Mouse (Mus musculus): Measurements from ENCODE around the gene Celf6.
A peak's percentile ranks its signal among the peaks of the same experiment; 100 is the strongest.

The Celf6 gene

GRCm38 (mm10) chr9:59577844-59578504 is at the start of gene Celf6:
Celf6 (plus strand) TSS chr9:59577917.
- DNase-seq, result peak; percentile 96

- no peak for DNase-seq
These were observed 49.4 kb upstream of the Celf6 start for GRCm38 (mm10) chr9:59528274-59528673.

GRCm38 (mm10) chr9:59531645-59532044 is 46.1 kb upstream of the Celf6 start:
- no peak for DNase-seq

GRCm38 (mm10) chr9:59533422-59533821 is 44.3 kb upstream of the Celf6 start:
- no peak for DNase-seq

DNA sequence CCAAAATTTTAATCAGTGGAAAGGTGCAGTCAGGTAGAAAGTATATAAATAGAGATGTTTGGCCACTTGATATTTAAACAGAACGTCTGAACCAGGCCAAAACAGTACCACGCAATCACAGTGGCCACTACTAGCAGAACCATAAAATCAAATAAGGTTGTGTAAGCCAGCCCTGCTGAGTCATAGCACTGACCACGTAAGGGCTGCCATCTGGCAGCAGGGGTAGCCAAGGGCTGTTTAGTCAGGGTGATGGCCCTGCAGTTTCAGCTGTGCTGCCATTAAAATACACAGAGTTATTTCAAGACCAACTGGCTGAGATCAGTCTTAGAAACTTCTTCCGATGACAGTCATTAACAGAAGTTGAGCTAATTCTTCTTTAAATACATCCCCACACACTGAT is 43.8 kb upstream of the Celf6 start:
- DNase-seq, result no peak

DNA sequence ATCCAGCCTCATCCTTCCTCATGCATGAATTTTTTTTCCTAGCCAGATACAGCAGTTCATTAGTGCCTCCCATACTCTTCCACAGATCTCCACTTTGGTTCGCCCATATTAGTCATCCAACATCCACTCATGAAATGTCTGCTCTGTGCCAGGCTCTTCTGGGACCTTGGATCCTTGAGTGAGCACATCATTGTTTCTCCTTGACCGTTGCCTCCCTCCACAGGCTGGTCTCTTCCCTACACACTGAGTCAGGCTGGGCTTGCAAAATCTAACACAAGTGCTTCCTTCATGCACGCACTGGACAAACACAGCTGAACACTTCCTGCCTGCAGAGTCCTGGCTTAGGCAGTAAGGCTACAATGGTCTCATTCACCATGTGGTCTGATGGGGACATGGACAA is 40.1 kb upstream of the Celf6 start:
- no peak for DNase-seq

DNA sequence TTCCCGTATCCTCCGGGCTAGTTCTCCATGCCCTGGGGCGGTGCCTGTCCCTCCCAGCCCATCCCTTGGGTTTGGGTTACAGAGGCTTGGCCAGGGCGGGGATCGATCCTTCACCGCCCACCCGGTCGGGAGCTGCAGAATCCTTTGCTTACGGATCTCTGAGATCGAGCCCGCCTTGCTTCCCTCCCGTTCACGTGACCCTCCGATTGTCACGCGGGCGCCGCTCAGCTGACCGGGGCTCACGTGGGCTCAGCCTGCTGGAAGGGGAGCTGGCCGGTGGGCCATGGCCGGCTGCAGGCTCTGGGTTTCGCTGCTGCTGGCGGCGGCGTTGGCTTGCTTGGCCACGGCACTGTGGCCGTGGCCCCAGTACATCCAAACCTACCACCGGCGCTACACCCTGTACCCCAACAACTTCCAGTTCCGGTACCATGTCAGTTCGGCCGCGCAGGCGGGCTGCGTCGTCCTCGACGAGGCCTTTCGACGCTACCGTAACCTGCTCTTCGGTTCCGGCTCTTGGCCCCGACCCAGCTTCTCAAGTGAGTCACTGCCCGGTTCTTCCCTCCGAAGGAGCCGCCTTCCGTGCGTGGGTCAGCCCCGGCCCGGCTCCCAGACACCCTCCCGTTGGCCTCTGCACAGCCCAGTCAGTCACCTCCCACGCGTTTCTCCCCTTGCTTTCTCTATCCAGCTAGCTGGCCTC is 38.1 kb upstream of the Celf6 start, which contains the start of the genes Hexa and Tmem202:
Gene Hexa, plus strand, starts transcription at position 100 of the 697 bp plus-strand sequence.
Gene Tmem202, minus strand, starts transcription at position 407 of the 697 bp plus-strand sequence.
- peak; percentile 82 for DNase-seq

DNA sequence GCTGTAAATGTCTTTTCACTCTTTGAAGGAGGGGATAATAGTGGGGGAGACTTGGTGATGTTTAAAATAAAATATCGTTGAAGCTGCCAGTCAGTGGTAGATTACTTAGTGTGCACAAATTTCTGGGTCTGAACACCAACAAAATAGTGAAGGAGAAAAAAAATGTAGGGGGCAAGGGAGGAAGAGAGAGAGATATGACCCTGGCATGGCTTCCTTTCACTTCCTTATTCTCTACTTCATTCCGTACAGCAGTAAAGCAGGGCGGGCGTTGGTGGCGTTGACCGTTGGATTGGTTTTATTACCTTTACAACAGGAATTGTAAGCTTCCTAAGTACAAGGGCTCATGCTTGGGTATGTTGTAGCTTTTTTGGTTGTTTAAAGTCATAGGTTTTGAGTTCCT is 36.1 kb upstream of the Celf6 start:
- DNase-seq, result no peak

DNA sequence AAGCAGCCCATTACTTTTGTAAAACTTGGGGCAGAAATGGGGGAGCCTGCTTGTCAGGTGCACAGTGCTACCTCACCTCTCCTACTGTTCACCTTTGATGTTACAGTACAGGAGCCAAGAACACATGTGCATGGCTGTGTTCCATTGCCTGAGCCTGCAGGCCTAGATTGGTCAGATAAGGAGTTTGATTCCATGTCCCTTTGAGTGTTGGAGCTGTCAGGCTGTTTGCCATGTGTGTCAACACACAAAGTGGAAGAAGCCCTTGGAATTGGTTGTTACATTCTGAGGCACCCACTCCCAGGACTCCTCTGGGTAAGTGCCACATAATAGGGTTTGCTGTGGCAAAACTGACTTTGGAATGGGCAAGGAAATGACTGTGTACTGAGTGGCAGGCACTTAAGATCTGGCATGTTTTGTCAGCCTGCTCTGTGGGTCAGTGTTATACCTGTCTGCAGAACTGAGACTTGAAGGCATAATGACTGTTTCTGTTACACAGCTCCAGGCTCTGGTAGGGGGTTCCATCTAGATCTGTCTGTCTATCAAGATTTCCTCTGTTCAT is 34.9 kb upstream of the Celf6 start:
- DNase-seq, result no peak

DNA sequence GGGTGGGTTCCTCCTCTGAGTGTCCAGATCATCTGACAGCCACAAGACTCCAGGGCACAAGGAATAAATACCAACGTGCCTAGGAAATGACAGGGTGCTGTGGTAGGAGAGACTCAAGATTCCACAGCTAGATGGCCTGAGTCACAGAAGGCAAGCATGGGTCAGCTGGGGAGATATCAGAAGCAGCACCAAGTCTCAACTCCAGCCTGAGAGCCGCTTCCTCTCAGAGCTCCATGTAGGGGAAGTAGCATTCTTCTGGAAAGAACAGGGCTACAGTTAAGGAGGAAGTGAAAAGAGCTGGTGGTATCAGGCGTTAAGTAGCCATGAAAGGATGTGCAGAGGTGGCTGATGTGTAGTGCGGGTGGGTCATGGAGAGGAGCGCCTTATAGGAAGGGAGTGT is 33.0 kb upstream of the Celf6 start:
- DNase-seq, result no peak

DNA sequence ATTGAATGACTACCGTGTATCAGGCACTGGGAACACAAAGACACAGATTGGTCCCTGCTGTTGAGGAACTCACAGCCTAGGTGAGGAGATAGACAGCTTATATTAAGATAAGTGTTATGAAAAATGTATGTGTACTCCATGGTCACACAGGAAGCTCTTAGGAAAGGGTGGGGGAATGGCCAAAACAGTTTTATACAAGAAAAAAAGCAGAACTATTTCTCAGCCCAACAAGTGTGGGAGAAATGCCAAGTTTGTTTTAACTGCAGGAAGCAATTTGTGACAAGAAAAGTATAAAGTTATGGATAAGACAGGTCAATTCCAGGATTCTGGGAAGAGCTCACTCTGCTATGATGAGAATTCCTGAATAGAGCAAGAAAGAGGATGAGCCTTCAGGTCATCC is 29.8 kb upstream of the Celf6 start:
- no peak for DNase-seq

- no peak for DNase-seq
These were observed 28.7 kb upstream of the Celf6 start for GRCm38 (mm10) chr9:59548961-59549487.

- peak; percentile 45 for DNase-seq
These were observed 27.6 kb upstream of the Celf6 start for GRCm38 (mm10) chr9:59550077-59550476.

- no peak for DNase-seq
These were observed 26.7 kb upstream of the Celf6 start for GRCm38 (mm10) chr9:59551017-59551416.

DNA sequence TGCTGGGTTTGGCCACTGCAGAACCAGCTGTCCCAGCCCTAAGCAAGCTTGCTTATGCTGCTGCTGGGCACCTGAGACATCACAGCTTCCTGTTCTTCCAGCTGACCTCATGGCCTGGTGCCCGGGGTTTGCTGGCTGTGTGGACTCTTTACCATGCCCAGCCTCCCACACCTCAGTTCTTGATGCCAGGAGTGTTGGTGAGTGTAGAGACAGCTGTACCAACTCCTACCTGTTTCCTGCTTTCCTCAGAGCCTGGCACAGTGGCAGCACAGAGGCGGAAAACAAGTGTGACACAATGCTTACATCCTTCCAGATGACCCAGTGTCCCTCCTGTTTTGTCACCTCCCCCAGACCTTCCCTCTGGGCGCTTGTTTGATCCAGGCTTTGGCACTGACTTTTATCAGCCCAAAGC is 26.1 kb upstream of the Celf6 start:
- DNase-seq, result peak; percentile 80

GRCm38 (mm10) chr9:59552610-59553009 is 25.1 kb upstream of the Celf6 start:
- DNase-seq, result no peak

- no peak for DNase-seq
These were observed 24.0 kb upstream of the Celf6 start for GRCm38 (mm10) chr9:59553719-59554118.

DNA sequence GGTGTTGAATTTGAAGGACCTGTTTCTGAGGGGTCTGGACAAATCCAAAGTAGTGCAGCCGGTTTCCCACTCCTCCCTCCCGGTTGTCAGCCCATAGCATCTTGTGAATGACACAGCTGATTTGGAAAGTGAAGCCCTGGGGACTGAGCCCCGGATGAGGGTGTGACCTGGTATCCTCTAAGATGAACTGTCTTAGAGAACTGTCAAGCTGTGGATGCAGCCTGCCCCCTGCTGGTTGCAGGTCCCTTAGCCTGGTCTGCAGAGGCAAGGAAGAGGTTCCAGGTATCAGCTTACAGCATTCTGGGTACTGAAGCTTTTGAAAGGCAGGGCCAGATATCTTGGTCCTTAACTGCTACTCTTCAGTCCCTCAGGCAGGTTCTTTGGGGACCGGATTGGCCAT is 12.1 kb upstream of the Celf6 start:
- peak; percentile 70 for DNase-seq

DNA sequence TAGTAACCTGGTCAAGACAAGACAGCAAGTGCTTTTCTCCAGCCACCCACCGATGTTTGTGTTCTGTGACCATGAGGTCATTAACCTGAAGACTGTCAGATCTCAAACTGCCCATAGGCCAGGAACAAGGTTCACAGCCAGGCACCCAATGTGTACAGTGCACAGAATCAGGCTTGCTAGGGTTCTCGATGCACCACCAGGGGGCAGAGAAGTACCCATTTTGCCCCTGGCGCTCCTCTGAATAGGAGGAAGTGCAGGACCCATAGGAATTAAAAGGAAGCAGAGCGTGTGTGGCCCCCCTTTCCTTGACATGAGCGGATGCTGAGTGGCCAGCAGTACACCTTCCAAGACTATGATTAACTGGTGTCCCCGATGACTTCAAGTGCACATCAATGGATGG is 10.6 kb upstream of the Celf6 start:
- DNase-seq, result peak; percentile 59

GRCm38 (mm10) chr9:59571852-59572251 is 5.9 kb upstream of the Celf6 start:
- DNase-seq, result no peak

- no peak for DNase-seq
These were observed 316 bp upstream of the Celf6 start for GRCm38 (mm10) chr9:59577401-59577800.

DNA sequence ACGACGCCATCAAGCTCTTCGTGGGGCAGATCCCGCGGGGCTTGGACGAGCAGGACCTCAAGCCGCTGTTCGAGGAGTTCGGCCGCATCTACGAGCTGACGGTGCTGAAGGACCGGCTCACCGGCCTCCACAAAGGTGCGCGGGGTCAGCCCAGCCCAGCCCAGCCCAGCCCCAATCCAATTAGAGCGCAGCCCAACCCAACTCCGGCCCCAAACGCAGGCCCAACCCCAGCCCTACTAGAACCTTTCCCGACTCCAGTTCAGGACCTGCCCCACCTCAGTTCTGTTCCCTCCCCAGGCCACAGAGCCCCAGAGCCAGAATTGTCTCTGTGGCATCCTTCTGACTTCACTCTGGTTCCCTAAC is 769 bp downstream of the Celf6 start:
- DNase-seq, result no peak

DNA sequence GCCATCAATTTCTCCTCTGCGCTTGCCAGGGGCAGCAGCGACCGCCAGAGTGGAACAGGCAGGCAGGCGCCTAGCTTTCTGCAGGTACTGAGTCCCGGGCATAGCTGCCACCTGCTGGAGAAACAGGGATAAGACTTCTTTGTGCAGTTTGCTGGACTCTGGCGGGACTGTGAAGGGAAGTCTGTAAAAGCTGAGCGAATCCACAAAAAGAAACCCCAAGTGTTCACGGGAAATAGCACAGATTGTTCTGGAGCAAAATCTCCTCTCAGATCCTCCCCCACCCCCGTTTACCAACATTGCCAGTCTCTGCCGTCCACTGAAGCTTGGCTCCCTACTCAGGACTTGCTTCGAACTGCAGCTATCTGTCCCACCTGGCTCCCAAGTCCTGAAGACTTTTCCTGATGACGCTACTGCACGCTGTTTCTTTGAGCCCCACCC is 7.2 kb downstream of the Celf6 start:
- peak; percentile 87 for DNase-seq

DNA sequence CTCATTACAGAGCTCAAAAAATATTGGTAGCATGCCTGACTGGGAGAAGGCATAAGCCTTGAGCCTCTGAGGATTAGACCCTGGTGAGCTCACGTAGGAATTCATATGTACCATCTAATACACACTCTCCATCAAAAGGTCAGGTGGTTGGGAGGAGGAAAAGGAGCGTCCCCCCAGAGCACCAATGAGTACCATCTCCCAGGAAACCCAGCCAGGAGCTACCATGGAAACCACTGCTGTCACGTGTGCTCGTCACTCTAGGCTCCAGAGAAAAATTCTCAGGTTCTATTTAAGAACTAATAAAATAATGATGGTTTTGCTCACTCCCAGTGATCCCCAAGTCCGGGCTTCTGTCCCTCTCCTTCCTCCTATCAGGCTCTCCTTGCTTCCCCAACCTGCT is 10.5 kb downstream of the Celf6 start:
- peak; percentile 35 for DNase-seq
